Mouse (Mus musculus): Measurements from ENCODE around the gene Ackr4. TPM values are rescaled to one million over a fixed set of nuclear protein-coding genes. Genes with fewer than 3 reads are reported as not detected.

The Ackr4 gene
- polyA plus RNA-seq, 1 experiment = 0.78 TPM

DNA sequence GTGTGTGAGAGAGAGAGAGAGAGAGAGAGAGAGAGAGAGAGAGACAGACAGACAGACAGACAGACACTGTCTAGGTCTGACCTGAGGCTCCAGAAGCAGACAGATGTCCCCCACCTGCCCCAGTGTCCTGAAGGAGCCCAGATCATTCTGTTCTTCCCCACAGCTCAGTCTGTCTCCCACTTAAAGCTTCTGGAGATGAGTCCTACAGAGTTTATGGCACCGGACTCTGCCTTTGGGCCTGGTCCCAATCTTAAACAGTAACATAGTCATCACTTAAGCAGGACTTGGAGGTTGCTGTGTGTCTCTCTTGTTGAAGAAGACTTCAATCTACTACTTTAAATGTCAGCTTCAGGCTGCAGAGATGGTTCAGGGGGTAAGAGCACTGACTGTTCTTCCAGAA is 48.0 kb downstream of the Ackr4 start:
- DNase-seq (ENCODE audit: low read depth) = no peak
- no peak for TF ChIP-seq CTCF (IDR thresholded peaks at IDR 0.05; ENCODE audit: borderline replicate concordance, extremely low read depth, insufficient read depth, insufficient read length)
- TF ChIP-seq POLR2A (IDR thresholded peaks at IDR 0.05; ENCODE audit: borderline replicate concordance, extremely low read depth, insufficient read depth, insufficient read length, poor library complexity, severe bottlenecking) = no peak

DNA sequence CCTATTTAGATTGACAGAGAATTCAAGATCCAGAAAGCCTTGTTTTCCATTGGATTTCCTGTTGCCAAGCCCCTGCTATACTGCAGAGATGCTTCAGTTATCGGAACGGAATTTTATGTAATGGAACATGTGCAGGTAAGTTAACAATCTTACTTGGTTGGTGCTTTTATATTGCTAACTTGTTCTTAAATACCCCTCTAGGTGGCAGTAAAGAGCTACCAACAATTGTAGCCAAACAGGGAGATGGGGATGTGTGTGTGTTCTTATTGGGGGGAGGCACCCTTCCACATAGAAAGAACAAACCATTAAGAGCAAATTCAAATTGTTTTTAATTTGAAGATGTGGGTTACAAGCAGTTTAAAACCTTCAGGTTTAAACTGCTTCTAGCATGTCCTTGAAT is 50.9 kb downstream of the Ackr4 start:
- peak; percentile 28 for DNase-seq (ENCODE audit: low read depth)
- TF ChIP-seq CTCF (IDR thresholded peaks at IDR 0.05; ENCODE audit: borderline replicate concordance, extremely low read depth, insufficient read depth, insufficient read length) (peak; percentile 34; the same call in 1 of the 2 replicates), POLR2A (IDR thresholded peaks at IDR 0.05; ENCODE audit: borderline replicate concordance, extremely low read depth, insufficient read depth, insufficient read length, poor library complexity, severe bottlenecking) (no peak)

DNA sequence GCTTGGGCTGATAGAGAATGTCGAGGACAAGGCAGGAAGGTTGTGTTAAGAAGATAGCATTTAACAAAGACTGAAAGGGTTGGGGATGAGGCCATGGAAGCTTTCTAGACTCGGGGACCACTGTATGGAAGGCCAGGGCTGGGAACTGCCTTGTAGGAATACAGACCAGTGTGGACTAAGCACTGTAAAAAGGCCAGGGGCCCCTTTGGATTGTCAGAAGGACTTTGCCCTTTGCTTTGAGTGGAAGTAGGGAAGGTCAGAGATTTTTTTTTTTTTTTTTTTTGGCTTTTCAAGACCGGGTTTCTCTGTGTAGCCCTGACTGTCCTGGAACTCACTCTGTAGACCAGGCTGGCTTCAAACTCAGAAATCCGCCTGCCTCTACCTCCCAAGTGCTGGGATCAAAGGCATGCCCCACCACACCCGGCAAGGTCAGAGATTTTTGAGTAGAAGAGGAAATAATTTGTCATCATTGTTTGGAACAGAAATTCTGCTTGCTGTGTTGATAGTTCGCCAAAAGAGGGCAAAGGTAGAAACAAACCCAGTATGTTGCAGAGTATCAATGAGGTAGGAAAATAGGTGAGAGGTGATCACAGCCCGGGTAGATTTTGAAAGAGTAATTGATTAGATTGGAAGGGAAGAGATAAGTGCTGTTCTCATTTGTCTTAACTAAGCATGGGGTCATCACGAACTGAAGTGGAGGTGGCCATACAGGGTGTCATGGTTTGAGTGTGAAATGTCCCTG is 55.7 kb downstream of the Ackr4 start:
- TF ChIP-seq POLR2A (IDR thresholded peaks at IDR 0.05; ENCODE audit: borderline replicate concordance, extremely low read depth, insufficient read depth, insufficient read length, poor library complexity, severe bottlenecking) = no peak
- TF ChIP-seq CTCF (IDR thresholded peaks at IDR 0.05; ENCODE audit: borderline replicate concordance, extremely low read depth, insufficient read depth, insufficient read length) = no peak
- no peak for DNase-seq (ENCODE audit: low read depth)

DNA sequence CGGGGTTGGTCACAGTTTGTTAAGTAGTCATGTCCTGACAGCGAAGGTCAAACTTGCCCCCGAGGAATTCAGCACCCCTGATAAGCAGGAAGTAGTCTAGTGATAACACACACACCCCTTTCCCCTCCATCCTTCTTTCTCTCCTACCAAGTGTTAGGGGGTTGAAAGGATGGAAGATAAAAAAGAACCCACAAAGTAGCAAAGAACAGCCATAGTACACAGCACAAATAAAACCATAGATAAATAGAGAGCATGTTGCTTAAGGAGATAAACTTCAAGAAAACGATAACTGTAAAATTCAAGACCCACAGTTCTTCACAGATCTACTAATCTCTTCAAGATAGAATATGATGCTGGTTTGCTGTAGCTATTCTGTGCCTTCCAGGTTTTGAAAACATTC is 56.5 kb downstream of the Ackr4 start:
- TF ChIP-seq CTCF (IDR thresholded peaks at IDR 0.05; ENCODE audit: borderline replicate concordance, extremely low read depth, insufficient read depth, insufficient read length) = no peak
- TF ChIP-seq POLR2A (IDR thresholded peaks at IDR 0.05; ENCODE audit: borderline replicate concordance, extremely low read depth, insufficient read depth, insufficient read length, poor library complexity, severe bottlenecking) = no peak
- DNase-seq (ENCODE audit: low read depth) = no peak

DNA sequence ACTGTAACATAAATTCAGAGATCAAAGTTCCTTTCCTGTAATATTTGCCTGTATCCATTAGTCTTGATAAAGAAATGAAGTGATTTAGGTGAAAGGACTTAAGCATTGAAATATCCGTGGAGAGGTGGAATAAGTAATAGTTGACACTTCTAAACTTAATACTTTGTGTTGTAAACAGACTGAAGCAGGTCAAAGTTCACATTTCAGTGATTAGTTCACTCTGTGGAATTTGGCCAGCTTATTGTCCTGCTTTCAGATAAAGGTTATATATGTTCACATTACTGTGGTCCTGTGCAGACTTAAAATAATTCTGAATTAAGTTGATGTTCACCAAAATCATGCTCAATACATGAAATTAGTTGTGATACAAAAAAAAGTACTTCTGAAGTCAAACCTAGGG is 62.2 kb downstream of the Ackr4 start:
- no peak for DNase-seq (ENCODE audit: low read depth)
- TF ChIP-seq POLR2A (IDR thresholded peaks at IDR 0.05; ENCODE audit: borderline replicate concordance, extremely low read depth, insufficient read depth, insufficient read length, poor library complexity, severe bottlenecking) (no peak), CTCF (IDR thresholded peaks at IDR 0.05; ENCODE audit: borderline replicate concordance, extremely low read depth, insufficient read depth, insufficient read length) (no peak)

DNA sequence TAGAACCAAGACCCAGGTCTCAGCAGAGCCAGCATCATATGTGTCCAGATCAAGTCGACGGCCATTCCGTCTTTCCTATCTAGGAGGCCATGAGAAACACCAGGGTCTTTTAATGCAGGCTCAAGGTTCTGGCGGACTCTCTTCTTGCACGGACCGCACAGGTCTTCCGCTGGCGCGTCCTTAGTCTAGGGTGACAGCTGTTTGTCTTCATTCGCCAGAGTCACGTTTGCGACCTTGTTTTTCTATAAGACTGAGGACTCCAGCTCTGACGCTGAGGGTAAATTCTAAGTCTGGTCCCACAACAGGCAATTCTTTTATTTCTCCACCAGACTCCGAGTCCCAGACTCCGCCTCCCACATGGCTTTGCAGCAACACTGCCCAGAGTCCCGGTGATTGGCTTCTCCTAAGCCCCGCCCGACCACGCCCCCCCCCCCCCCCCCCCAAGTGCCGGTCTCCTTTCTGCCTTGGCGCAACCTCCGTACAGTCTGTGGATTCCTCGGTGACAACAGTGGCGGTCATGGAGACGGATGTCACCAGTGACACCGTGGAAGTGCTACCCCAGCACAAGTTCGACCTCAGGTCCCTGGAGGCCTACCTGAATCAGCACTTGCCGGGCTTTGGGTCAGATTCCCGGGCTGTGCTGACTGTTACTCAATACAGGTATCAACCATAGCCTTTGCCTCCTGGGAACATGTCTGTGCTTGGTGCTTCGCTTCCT is 63.3 kb downstream of the Ackr4 start, which contains the start of gene Acad11:
Acad11 (plus strand) TSS at position 134 of the 718 bp plus-strand sequence.
- TF ChIP-seq POLR2A (IDR thresholded peaks at IDR 0.05; ENCODE audit: borderline replicate concordance, extremely low read depth, insufficient read depth, insufficient read length, poor library complexity, severe bottlenecking) (no peak), CTCF (IDR thresholded peaks at IDR 0.05; ENCODE audit: borderline replicate concordance, extremely low read depth, insufficient read depth, insufficient read length) (no peak)
- peak; percentile 96 for DNase-seq (ENCODE audit: low read depth)

DNA sequence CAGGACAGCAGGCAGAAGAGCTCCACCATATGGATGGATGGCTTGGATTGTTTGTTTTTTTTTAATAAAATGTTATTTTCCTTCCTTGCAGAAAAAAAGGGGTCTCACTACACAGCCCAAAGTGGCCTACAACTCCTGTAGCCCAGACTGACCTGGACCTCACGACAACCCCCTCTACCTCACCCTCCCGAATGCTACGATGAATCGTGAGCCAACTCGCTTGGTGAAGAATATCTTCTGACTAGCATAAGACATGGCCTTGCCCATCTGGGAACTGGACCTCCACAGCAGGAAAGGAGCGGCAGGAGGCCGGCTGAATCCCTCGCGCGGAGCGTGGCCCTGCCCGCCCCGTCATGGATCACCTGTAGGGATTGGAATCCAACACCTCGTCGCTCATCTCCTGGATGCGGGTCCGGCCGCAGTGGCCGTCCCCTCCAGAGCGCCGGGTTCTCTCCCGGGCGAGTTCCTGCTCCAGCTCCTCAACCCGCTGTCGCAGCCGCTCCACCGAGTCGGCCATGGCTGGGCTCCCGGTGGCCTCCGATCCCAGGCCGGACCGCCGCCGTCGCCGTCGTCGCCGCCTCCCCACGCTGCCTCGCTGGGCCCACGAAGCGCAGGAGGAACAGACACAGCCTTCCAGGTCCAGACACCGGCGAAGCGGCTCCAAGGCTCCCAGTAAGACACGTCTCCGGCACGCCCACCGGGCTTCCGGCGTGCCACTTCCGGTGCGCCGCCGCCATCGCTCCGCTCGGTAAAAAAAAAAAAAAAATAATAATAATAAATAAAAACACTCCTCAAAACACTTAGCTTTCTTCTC is 64.1 kb downstream of the Ackr4 start, which contains the start of gene Uba5:
Uba5 (minus strand) TSS at position 705 of the 814 bp plus-strand sequence.
- no peak for DNase-seq (ENCODE audit: low read depth)
- TF ChIP-seq CTCF (IDR thresholded peaks at IDR 0.05; ENCODE audit: borderline replicate concordance, extremely low read depth, insufficient read depth, insufficient read length) (no peak), POLR2A (IDR thresholded peaks at IDR 0.05; ENCODE audit: borderline replicate concordance, extremely low read depth, insufficient read depth, insufficient read length, poor library complexity, severe bottlenecking) (peak; percentile 55; the same call in 1 of the 2 replicates)

DNA sequence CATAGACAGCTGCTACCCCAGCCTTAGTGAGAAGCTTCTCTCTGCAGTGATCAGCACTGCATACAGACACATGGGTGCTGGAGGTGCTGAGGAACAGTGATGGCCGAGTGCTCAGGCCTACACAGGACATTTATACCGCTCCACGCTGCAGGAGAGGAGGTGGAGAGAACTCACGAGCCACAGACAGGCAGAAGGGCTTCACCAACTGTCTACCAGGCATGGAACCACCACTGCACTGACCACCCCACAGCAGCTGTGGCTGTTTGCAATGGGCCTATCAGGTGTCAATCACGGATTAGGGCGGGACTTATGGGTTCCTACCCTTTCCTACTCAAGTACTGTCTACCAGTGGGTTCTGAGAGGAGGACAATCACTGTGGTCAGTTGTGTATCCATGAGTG is 75.7 kb downstream of the Ackr4 start:
- TF ChIP-seq CTCF (IDR thresholded peaks at IDR 0.05; ENCODE audit: borderline replicate concordance, extremely low read depth, insufficient read depth, insufficient read length) = no peak
- no peak for TF ChIP-seq POLR2A (IDR thresholded peaks at IDR 0.05; ENCODE audit: borderline replicate concordance, extremely low read depth, insufficient read depth, insufficient read length, poor library complexity, severe bottlenecking)

DNA sequence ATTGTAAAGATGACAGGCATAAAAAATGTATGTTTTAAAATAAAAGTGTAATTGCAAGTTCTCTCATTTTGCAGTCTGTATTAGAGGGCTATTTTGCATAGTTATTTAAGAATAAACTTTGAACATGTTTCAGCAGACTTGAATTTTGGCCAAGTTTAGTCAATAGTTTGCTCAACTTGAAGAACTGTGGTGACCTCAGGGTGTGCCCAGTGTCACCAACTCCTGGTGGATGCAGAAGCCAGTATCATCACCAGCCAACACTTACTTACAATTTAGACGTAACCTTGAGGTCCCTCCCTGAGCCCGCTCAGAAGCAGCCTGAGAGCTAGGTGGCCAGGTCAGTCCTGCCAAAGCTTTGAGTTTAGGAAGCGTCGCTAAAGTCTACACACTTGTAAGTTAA is 83.1 kb downstream of the Ackr4 start:
- no peak for DNase-seq (ENCODE audit: low read depth)

More for the DNA sequence above, 75.7 kb downstream of the Ackr4 start:
- no peak for DNase-seq (ENCODE audit: low read depth)

DNA sequence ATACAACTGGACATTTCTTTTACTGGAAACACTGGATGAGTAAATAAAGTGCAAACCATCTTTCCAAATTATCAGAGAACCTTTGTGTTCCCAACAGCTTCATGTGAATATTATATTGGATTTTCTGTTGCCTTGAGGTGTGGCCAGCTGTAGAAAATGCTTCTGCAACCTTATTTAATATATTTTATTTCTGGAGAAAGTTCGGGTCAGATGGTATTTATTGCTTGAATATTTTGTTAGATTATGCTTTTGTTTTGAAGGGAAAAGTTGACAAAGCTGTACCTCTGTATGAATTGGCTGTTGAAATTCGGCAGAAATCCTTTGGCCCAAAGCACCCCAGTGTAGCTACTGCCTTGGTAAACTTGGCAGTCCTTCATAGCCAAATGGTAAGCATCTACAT is 86.4 kb downstream of the Ackr4 start, which contains the start of gene Gm28305:
Gm28305 (plus strand) TSS at position 301 of the 400 bp plus-strand sequence.
- TF ChIP-seq CTCF (IDR thresholded peaks at IDR 0.05; ENCODE audit: borderline replicate concordance, extremely low read depth, insufficient read depth, insufficient read length) (no peak), POLR2A (IDR thresholded peaks at IDR 0.05; ENCODE audit: borderline replicate concordance, extremely low read depth, insufficient read depth, insufficient read length, poor library complexity, severe bottlenecking) (no peak)
- no peak for DNase-seq (ENCODE audit: low read depth)

More for the DNA sequence above, 83.1 kb downstream of the Ackr4 start:
- TF ChIP-seq POLR2A (IDR thresholded peaks at IDR 0.05; ENCODE audit: borderline replicate concordance, extremely low read depth, insufficient read depth, insufficient read length, poor library complexity, severe bottlenecking) (no peak), CTCF (IDR thresholded peaks at IDR 0.05; ENCODE audit: borderline replicate concordance, extremely low read depth, insufficient read depth, insufficient read length) (no peak)

DNA sequence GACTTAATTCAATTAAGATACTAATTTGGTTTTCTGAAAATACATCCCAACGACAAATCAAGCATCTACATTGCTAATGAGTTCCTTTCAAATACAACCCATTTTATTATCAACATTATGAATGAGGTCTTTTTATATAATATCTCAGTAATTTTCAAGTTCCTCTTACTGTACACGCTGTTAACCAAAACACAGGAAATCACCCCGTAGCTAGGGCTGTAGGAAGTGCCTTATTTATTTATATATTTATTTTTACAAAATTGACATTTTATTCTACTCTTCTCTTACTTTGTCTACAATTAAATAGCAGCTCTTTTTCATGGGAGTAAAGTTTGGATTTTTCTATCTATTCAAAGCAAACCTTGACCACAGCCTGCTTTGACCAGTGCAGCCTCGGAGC is 87.0 kb downstream of the Ackr4 start:
- TF ChIP-seq CTCF (IDR thresholded peaks at IDR 0.05; ENCODE audit: borderline replicate concordance, extremely low read depth, insufficient read depth, insufficient read length) (no peak), POLR2A (IDR thresholded peaks at IDR 0.05; ENCODE audit: borderline replicate concordance, extremely low read depth, insufficient read depth, insufficient read length, poor library complexity, severe bottlenecking) (no peak)
- DNase-seq (ENCODE audit: low read depth) = no peak

Measured in brain, embryonic 14.5 days (tissue).